Mouse (Mus musculus): Measurements from ENCODE around the gene Ppm1d. TPM values are rescaled to one million over a fixed set of nuclear protein-coding genes. Genes with fewer than 3 reads are reported as not detected.

Ppm1d gene
- total and polyA plus RNA-seq, 3 experiments: 19.0 to 26.4 (median 25.1) TPM

DNA sequence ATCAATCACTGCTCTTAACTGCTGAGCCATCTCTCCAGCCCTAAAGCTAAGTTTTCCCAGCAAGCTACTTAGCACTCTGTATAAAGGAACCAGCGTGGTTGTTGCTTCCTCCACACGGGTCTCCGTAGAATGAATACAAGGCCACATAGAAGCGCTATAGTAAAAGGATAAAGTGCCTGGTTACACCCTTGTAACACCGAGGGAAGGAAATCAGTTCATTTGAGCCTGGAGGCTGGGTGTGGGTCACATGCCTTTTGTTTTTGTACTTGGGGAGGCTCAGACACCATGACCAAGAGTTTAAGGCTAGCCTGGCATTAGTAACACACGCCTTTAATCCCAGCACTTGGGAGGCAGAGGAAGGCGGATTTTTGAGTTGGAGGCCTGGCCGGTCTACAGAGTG is 50.6 kb downstream of the Ppm1d start:
- Histone ChIP-seq H3K4me3 (replicated peaks in 1 of 3; ENCODE audit: low read depth in 2 of 3, low read length in 2 of 3, poor library complexity in 1 of 3) (no peak overlapping the region), H3K4me2 (ENCODE audit: insufficient read depth, low read depth, poor library complexity, severe bottlenecking) (no peak overlapping the region), H3K9me3 (replicated peaks; ENCODE audit: low read length) (no peaks in the 10 kb centered on the region), H3K27me3 (replicated peaks) (no peaks in the 10 kb centered on the region), H3K9ac (ENCODE audit: insufficient read depth, low read depth) (no peak overlapping the region), H3K27ac (ENCODE audit: insufficient read depth, low read depth) (no peak overlapping the region), H3K4me1 (ENCODE audit: control insufficient read depth in 1 of 2, insufficient read depth in 2 of 2) (peaks cover 0 to 7% of the 10 kb centered on the region in 2 experiments; a peak in 1 of 4 replicates), H3K79me2 (replicated peaks; ENCODE audit: control insufficient read depth, extremely low read depth, insufficient read depth, poor library complexity, severe bottlenecking) (no peaks in the 10 kb centered on the region), H3K36me3 (replicated peaks in 1 of 2; ENCODE audit: control insufficient read depth in 1 of 2, insufficient read depth in 1 of 2, low read length in 1 of 2) (peaks cover 13 to 55% of the 10 kb centered on the region in 2 experiments)
- DNase-seq (ENCODE audit: extremely low read depth): no peak
- TF ChIP-seq NRF1 (IDR thresholded peaks at IDR 0.05; ENCODE audit: low read depth, low read length) (no peak), TCF12 (IDR thresholded peaks at IDR 0.05; ENCODE audit: low read depth, low read length) (no peak), BHLHE40 (IDR thresholded peaks at IDR 0.05; ENCODE audit: low read depth, low read length) (no peak), PAX5 (IDR thresholded peaks at IDR 0.05; ENCODE audit: low read length) (no peak), ZKSCAN1 (IDR thresholded peaks at IDR 0.05; ENCODE audit: borderline replicate concordance, low read depth, low read length) (no peak), UBTF (IDR thresholded peaks at IDR 0.05; ENCODE audit: low read depth, low read length) (no peak), RAD21 (IDR thresholded peaks at IDR 0.05; ENCODE audit: low read depth, low read length) (no peak), E2F4 (IDR thresholded peaks at IDR 0.05; ENCODE audit: insufficient replicate concordance, low read depth, low read length) (no peak), HCFC1 (IDR thresholded peaks at IDR 0.05; ENCODE audit: low read depth, low read length) (no peak), MAX (IDR thresholded peaks at IDR 0.05; ENCODE audit: low read length) (no peak), CHD2 (IDR thresholded peaks at IDR 0.05; ENCODE audit: low read length) (no peak)
- in situ Hi-C loops (cut with MboI; ENCODE audit: low pct_ligation_motif_present, low pct_unique_long_range_greater_than_20kb, low sequenced_read_pairs): no loop called here
- dilution Hi-C loops (cut with MboI; ENCODE audit: extremely low pct_ligation_motif_present, extremely low pct_unique_long_range_greater_than_20kb, low sequenced_read_pairs): no loop called here

DNA sequence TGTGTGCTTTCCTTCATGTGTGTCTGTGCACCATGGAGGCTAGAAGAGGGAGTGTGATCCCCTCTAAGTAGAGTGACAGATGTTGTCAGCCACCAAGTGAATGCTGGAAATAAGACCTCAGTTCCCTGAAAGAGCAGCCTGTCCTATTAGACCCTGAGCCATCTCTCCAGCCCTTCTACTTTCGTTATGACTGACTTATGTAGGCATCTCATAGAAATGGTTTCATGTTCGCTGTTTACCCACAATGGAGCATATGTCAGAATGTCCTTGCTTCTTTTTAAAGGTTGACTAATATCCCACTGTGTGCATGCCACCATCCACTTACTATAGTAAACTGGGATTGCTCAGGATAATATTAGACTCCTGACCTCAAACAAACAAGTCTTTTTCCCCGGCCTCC is 55.1 kb downstream of the Ppm1d start:
- H3K9ac ChIP-seq (ENCODE audit: insufficient read depth, low read depth): no peak overlapping the region
- no peak overlapping the region for H3K4me2 ChIP-seq (ENCODE audit: insufficient read depth, low read depth, poor library complexity, severe bottlenecking)
- H3K4me3 ChIP-seq (replicated peaks in 1 of 3; ENCODE audit: low read depth in 2 of 3, low read length in 2 of 3, poor library complexity in 1 of 3): no peak overlapping the region
- peak; percentile 6 for DNase-seq (ENCODE audit: extremely low read depth)
- H3K79me2 ChIP-seq (replicated peaks; ENCODE audit: control insufficient read depth, extremely low read depth, insufficient read depth, poor library complexity, severe bottlenecking): no peaks in the 10 kb centered on the region
- H3K9me3 ChIP-seq (replicated peaks; ENCODE audit: low read length): no peaks in the 10 kb centered on the region
- no peak overlapping the region for H3K27ac ChIP-seq (ENCODE audit: insufficient read depth, low read depth)
- peaks cover 10 to 54% of the 10 kb centered on the region in 2 experiments for H3K36me3 ChIP-seq (replicated peaks in 1 of 2; ENCODE audit: control insufficient read depth in 1 of 2, insufficient read depth in 1 of 2, low read length in 1 of 2)
- TF ChIP-seq ZMIZ1 (IDR thresholded peaks at IDR 0.05; ENCODE audit: low read depth, low read length): no peak
- peak; percentile 64; the same call in 1 of the 2 replicates for TF ChIP-seq JUND (conservative IDR thresholded peaks at IDR 0.05; ENCODE audit: low read depth, low read length)
- TF ChIP-seq EP300 (IDR thresholded peaks at IDR 0.05; ENCODE audit: low read length): peak; percentile 41; the same call in 1 of the 2 replicates
- TF ChIP-seq IRF4 (IDR thresholded peaks at IDR 0.05; ENCODE audit: low read depth, low read length): peak; percentile 65
- no peak for TF ChIP-seq POLR2AphosphoS2 (IDR thresholded peaks at IDR 0.05; ENCODE audit: low read depth, low read length)
- TF ChIP-seq KAT2A (IDR thresholded peaks at IDR 0.05; ENCODE audit: insufficient replicate concordance, low read length): no peak
- 0 out of 2 replicates have a peak, but pooled peaks have one; percentile 15 for TF ChIP-seq JUN (IDR thresholded peaks at IDR 0.05; ENCODE audit: insufficient read depth, low read depth, low read length)
- no peak for TF ChIP-seq MAX (IDR thresholded peaks at IDR 0.05; ENCODE audit: low read length)
- TF ChIP-seq SIN3A (IDR thresholded peaks at IDR 0.05; ENCODE audit: low read length): no peak
- dilution Hi-C loops (cut with MboI; ENCODE audit: extremely low pct_ligation_motif_present, extremely low pct_unique_long_range_greater_than_20kb, low sequenced_read_pairs) (no loop called here), in situ Hi-C loops (cut with MboI; ENCODE audit: low pct_ligation_motif_present, low pct_unique_long_range_greater_than_20kb, low sequenced_read_pairs) (no loop called here)
- H3K4me1 ChIP-seq (ENCODE audit: control insufficient read depth in 1 of 2, insufficient read depth in 2 of 2): peaks cover 0 to 7% of the 10 kb centered on the region in 2 experiments; a peak in 1 of 4 replicates
- H3K27me3 ChIP-seq (replicated peaks): no peaks in the 10 kb centered on the region
